8 mouse cellular contexts compared by ENCODE assay signal in genomic region chr1:155741988-155742387, GRCm38 (mm10). TPM values are rescaled to one million over a fixed set of nuclear protein-coding genes. Genes with fewer than 3 reads are reported as not detected.
DNase-seq lines count a peak whose midpoint lies in the region; ATAC-seq lines count a peak whose summit lies in the region.

No protein-coding gene starts in this region.

- under 1% methylated on average over 22 of the region's 26 CpGs for WGBS in lung, embryonic 15.5 days
- WGBS in embryonic facial prominence, embryonic 10.5 days: under 1% methylated on average over 26 of the region's 26 CpGs
- WGBS in hindbrain, embryonic 15.5 days: under 1% methylated on average over 25 of the region's 26 CpGs
- WGBS in midbrain, embryonic 11.5 days: 0% methylated on average over 26 of the region's 26 CpGs

- H3K9me3 ChIP-seq in lung, embryonic 15.5 days: no peaks in the 10 kb centered on the region
- no peaks in the 10 kb centered on the region for H3K9me3 ChIP-seq in embryonic facial prominence, embryonic 10.5 days
- H3K9me3 ChIP-seq in hindbrain, embryonic 15.5 days: no peaks in the 10 kb centered on the region
- no peaks in the 10 kb centered on the region for H3K9me3 ChIP-seq in midbrain, embryonic 11.5 days (ENCODE audit: control insufficient read depth, low read length)

- peak; percentile 34; the same call in 1 of the 2 replicates for ATAC-seq in lung, embryonic 15.5 days (ENCODE audit: borderline replicate concordance, extremely low read depth, low FRiP score, low TSS enrichment)
- peak; percentile 57; the same call in 1 of the 2 replicates for ATAC-seq in hindbrain, embryonic 15.5 days (ENCODE audit: low FRiP score, low read depth)
- peak; percentile 85 for ATAC-seq in midbrain, embryonic 11.5 days (ENCODE audit: low FRiP score)
- ATAC-seq in activated CD4-positive, CD25-positive, alpha-beta regulatory T cell, adult 4 months: no peak

- H3K36me3 ChIP-seq in lung, embryonic 15.5 days: no peaks in the 10 kb centered on the region
- no peaks in the 10 kb centered on the region for H3K36me3 ChIP-seq in embryonic facial prominence, embryonic 10.5 days (replicated peaks)
- H3K36me3 ChIP-seq in hindbrain, embryonic 15.5 days: no peaks in the 10 kb centered on the region
- no peaks in the 10 kb centered on the region for H3K36me3 ChIP-seq in midbrain, embryonic 11.5 days (ENCODE audit: control insufficient read depth, insufficient read depth, low read length)

- no peak for DNase-seq in lung, postnatal 14 days
- peak; percentile 80 for DNase-seq in embryonic facial prominence, embryonic 10.5 days (ENCODE audit: low spot score)
- no peak for DNase-seq in midbrain, embryonic 11.5 days (ENCODE audit: low spot score, missing footprints)
- DNase-seq in thymus, postnatal 36 days: peak; percentile 15 to 29
- no peak for DNase-seq in left cerebral cortex, adult 9 months (ENCODE audit: low spot score in 2 of 2)

- no peak overlapping the region for H3K27ac ChIP-seq in lung, embryonic 15.5 days
- no peak overlapping the region for H3K27ac ChIP-seq in embryonic facial prominence, embryonic 10.5 days (replicated peaks)
- H3K27ac ChIP-seq in hindbrain, embryonic 15.5 days (replicated peaks): no peak overlapping the region
- no peak overlapping the region for H3K27ac ChIP-seq in midbrain, embryonic 11.5 days (ENCODE audit: low read depth, low read length)

- peaks cover 92% of the 10 kb centered on the region for H3K27me3 ChIP-seq in lung, embryonic 15.5 days
- peaks cover 100% of the 10 kb centered on the region for H3K27me3 ChIP-seq in embryonic facial prominence, embryonic 10.5 days (replicated peaks; ENCODE audit: low read depth, poor library complexity, severe bottlenecking)
- H3K27me3 ChIP-seq in hindbrain, embryonic 15.5 days: peaks cover 80% of the 10 kb centered on the region
- peaks cover 93% of the 10 kb centered on the region for H3K27me3 ChIP-seq in midbrain, embryonic 11.5 days (ENCODE audit: control insufficient read depth, insufficient read depth, low read length)

- peak overlapping the region; percentile 98 for H3K4me2 ChIP-seq in lung, embryonic 15.5 days
- peak overlapping the region; percentile 71 for H3K4me2 ChIP-seq in hindbrain, embryonic 15.5 days
- H3K4me2 ChIP-seq in midbrain, embryonic 11.5 days: peak overlapping the region; percentile 70

- peak overlapping the region; percentile 48 for H3K4me3 ChIP-seq in lung, embryonic 15.5 days
- H3K4me3 ChIP-seq in embryonic facial prominence, embryonic 10.5 days: peak overlapping the region; percentile 65
- H3K4me3 ChIP-seq in hindbrain, embryonic 15.5 days: peak overlapping the region; percentile 41
- H3K4me3 ChIP-seq in midbrain, embryonic 11.5 days (ENCODE audit: low read depth, low read length): peak overlapping the region; percentile 39

- peaks cover 30% of the 10 kb centered on the region for H3K4me1 ChIP-seq in lung, embryonic 15.5 days
- H3K4me1 ChIP-seq in embryonic facial prominence, embryonic 10.5 days: peaks cover 39% of the 10 kb centered on the region
- peaks cover 33% of the 10 kb centered on the region for H3K4me1 ChIP-seq in hindbrain, embryonic 15.5 days (replicated peaks)
- peaks cover 15% of the 10 kb centered on the region for H3K4me1 ChIP-seq in midbrain, embryonic 11.5 days (ENCODE audit: control insufficient read depth, insufficient read depth, low read length)

- H3K9ac ChIP-seq in lung, embryonic 15.5 days: 0 out of 2 replicates have a peak overlapping the region, but pooled peaks have one; percentile 42
- no peak overlapping the region for H3K9ac ChIP-seq in hindbrain, embryonic 15.5 days
- H3K9ac ChIP-seq in midbrain, embryonic 11.5 days (ENCODE audit: low read length): peak overlapping the region; percentile 40; the same call in 1 of the 2 replicates

RNA-seq across cellular contexts. Expression of gene Lhx4, which starts 9.5 kb away (rescaled TPM):
- not detected in 2 replicates for polyA plus RNA-seq in lung, embryonic 15.5 days (2015; fragmentation: Nextera tagmentation; extraction: Ambion mirVana)
- polyA plus RNA-seq in embryonic facial prominence, embryonic 10.5 days (2016; fragmentation: Nextera tagmentation; extraction: Ambion mirVana): 1.1 and 2.5 TPM in 2 replicates
- polyA plus RNA-seq in hindbrain, embryonic 15.5 days (2015; fragmentation: Nextera tagmentation; extraction: Ambion mirVana): 2.3 and 3.5 TPM in 2 replicates
- polyA plus RNA-seq in midbrain, embryonic 11.5 days (2014; fragmentation: Nextera tagmentation; extraction: Ambion mirVana): 1.7 and 2.2 TPM in 2 replicates
- under 1 TPM in 1 of 2 experiments, not detected in 1; 0.42 TPM for polyA plus RNA-seq in activated CD4-positive, CD25-positive, alpha-beta regulatory T cell, adult 4 months (2017; shearing (Covaris generic))

Comparison
In these comparisons a context has a peak if more than half of its experiments do, and no peak if none do; other contexts are left out.
1. DNase-seq: peak in embryonic facial prominence, embryonic 10.5 days (single experiment) and thymus, postnatal 36 days (2 of 2); none in lung, postnatal 14 days (single experiment), midbrain, embryonic 11.5 days (single experiment) and left cerebral cortex, adult 9 months (0 of 2).
2. Peak in every context shown above with its lines, with median percentiles within 50 percentile points of each other: H3K4me2 ChIP-seq and H3K4me3 ChIP-seq.